Mouse (Mus musculus) C2C12 (cell line): Measurements from ENCODE around the gene Tspan32. TPM values are rescaled to one million over a fixed set of nuclear protein-coding genes. Genes with fewer than 3 reads are reported as not detected.

Source experiments
- H3K27me3 ChIP-seq: one replicate; pipeline ENCODE4 v1.6.1; 2011; ENCODE audit not compliant: control insufficient read depth, insufficient read depth, insufficient read length
- H3K36me3 ChIP-seq: one replicate; pipeline ENCODE4 v1.6.1; 2011; ENCODE audit not compliant: control insufficient read depth, insufficient read depth
- H3K4me3 ChIP-seq: one replicate; pipeline ENCODE4 v1.5.1; 2011; ENCODE audit warnings: mild to moderate bottlenecking, control low read depth; ENCODE audit not compliant: poor library complexity, insufficient read depth, severe bottlenecking
- H3K79me2 ChIP-seq: one replicate; pipeline ENCODE4 v1.6.1; 2011; ENCODE audit not compliant: control insufficient read depth, insufficient read depth
- H3K79me3 ChIP-seq: one replicate; pipeline ENCODE4 v1.6.1; 2011; ENCODE audit warnings: low read depth, control low read depth
- H3ac ChIP-seq: one replicate; pipeline ENCODE3; 2011; ENCODE audit warnings: low read depth; ENCODE audit not compliant: control insufficient read depth, insufficient read length
- CEBPB ChIP-seq: IDR thresholded peaks from one replicate; pipeline ENCODE4 v1.6.1; 2011; ENCODE audit warnings: low read depth, mild to moderate bottlenecking, control low read depth, moderate library complexity
- CTCF ChIP-seq: IDR thresholded peaks from one replicate; pipeline ENCODE4 v1.5.1; 2011; ENCODE audit not compliant: control insufficient read depth, insufficient read depth, insufficient read length
- FOSL1 ChIP-seq: IDR thresholded peaks from one replicate; pipeline ENCODE4 v1.8.0; 2011; ENCODE audit warnings: mild to moderate bottlenecking, low read length; ENCODE audit not compliant: poor library complexity, insufficient read depth, severe bottlenecking
- MAX ChIP-seq: IDR thresholded peaks from one replicate; pipeline ENCODE4 v1.6.1; 2011; ENCODE audit warnings: mild to moderate bottlenecking, control low read depth
- MYOD1 ChIP-seq: IDR thresholded peaks from one replicate; pipeline ENCODE4 v1.6.1; 2011; ENCODE audit warnings: low read depth; ENCODE audit not compliant: control insufficient read depth, insufficient read length
- MYOG ChIP-seq: IDR thresholded peaks from one replicate; pipeline ENCODE4 v1.6.1; 2011; ENCODE audit not compliant: control insufficient read depth, insufficient read length; ENCODE audit errors: extremely low read depth
- USF1 ChIP-seq: IDR thresholded peaks from one replicate; pipeline ENCODE4 v1.6.1; 2011; ENCODE audit warnings: low read depth, mild to moderate bottlenecking, control low read depth, moderate library complexity
- polyA plus RNA-seq: library from polyadenylated mRNA; unstranded; fragments of >200 nt; fragmentation: generic; extraction: Trizol; gene quantifications from one replicate; pipeline ENCODE4 v1.2.1, GENCODE M21; 2012; ENCODE audit warnings: missing spikeins

Gene Tspan32
- polyA plus RNA-seq, 1 experiment = 1.9 TPM

GRCm38 (mm10) chr7:143006097-143006755 is 1.4 kb downstream of the Tspan32 start:
- no peaks in the 10 kb centered on the region for H3K27me3 ChIP-seq
- H3K79me3 ChIP-seq = no peaks in the 10 kb centered on the region
- H3ac ChIP-seq = no peak overlapping the region
- TF ChIP-seq MYOD1 = no peak
- TF ChIP-seq MAX = no peak
- no peak for TF ChIP-seq CEBPB
- TF ChIP-seq MYOG = no peak
- TF ChIP-seq FOSL1 = no peak
- TF ChIP-seq CTCF = no peak
- TF ChIP-seq USF1 = no peak
- no peak overlapping the region for H3K4me3 ChIP-seq
- no peaks in the 10 kb centered on the region for H3K36me3 ChIP-seq
- H3K79me2 ChIP-seq = no peaks in the 10 kb centered on the region

- no peaks in the 10 kb centered on the region for H3K36me3 ChIP-seq
- TF ChIP-seq MAX (no peak), MYOG (no peak), FOSL1 (no peak), CEBPB (no peak), MYOD1 (no peak), USF1 (no peak), CTCF (no peak)
- no peak overlapping the region for H3ac ChIP-seq
- H3K79me3 ChIP-seq = no peaks in the 10 kb centered on the region
- H3K4me3 ChIP-seq = no peak overlapping the region
- no peaks in the 10 kb centered on the region for H3K27me3 ChIP-seq
- H3K79me2 ChIP-seq = no peaks in the 10 kb centered on the region
Measured at GRCm38 (mm10) chr7:143006756-143007598, 2.1 kb downstream of the Tspan32 start.

GRCm38 (mm10) chr7:143007599-143008369 is 2.9 kb downstream of the Tspan32 start:
- H3K79me2 ChIP-seq = no peaks in the 10 kb centered on the region
- H3K36me3 ChIP-seq = no peaks in the 10 kb centered on the region
- no peak overlapping the region for H3ac ChIP-seq
- peak; percentile 91 for TF ChIP-seq MYOD1
- no peak for TF ChIP-seq CEBPB
- no peak for TF ChIP-seq MYOG
- TF ChIP-seq FOSL1 = no peak
- TF ChIP-seq CTCF = peak; percentile 92
- no peak for TF ChIP-seq USF1
- peak; percentile 77 for TF ChIP-seq MAX
- H3K79me3 ChIP-seq = no peaks in the 10 kb centered on the region
- H3K4me3 ChIP-seq = no peak overlapping the region
- no peaks in the 10 kb centered on the region for H3K27me3 ChIP-seq

- H3K79me3 ChIP-seq = no peaks in the 10 kb centered on the region
- H3K4me3 ChIP-seq = no peak overlapping the region
- TF ChIP-seq USF1 = no peak
- TF ChIP-seq CTCF = no peak
- no peak for TF ChIP-seq MYOG
- no peak for TF ChIP-seq MYOD1
- no peak for TF ChIP-seq CEBPB
- TF ChIP-seq MAX = no peak
- TF ChIP-seq FOSL1 = no peak
- no peaks in the 10 kb centered on the region for H3K36me3 ChIP-seq
- no peaks in the 10 kb centered on the region for H3K79me2 ChIP-seq
- H3K27me3 ChIP-seq = no peaks in the 10 kb centered on the region
- no peak overlapping the region for H3ac ChIP-seq
Measured at GRCm38 (mm10) chr7:143008370-143008926, 3.6 kb downstream of the Tspan32 start.

- H3K79me3 ChIP-seq = no peaks in the 10 kb centered on the region
- H3K79me2 ChIP-seq = no peaks in the 10 kb centered on the region
- H3ac ChIP-seq = no peak overlapping the region
- no peak overlapping the region for H3K4me3 ChIP-seq
- no peaks in the 10 kb centered on the region for H3K36me3 ChIP-seq
- H3K27me3 ChIP-seq = no peaks in the 10 kb centered on the region
- TF ChIP-seq FOSL1 = no peak
Measured at GRCm38 (mm10) chr7:143008996-143009665, 4.3 kb downstream of the Tspan32 start.
